In the genomic region with DNA sequence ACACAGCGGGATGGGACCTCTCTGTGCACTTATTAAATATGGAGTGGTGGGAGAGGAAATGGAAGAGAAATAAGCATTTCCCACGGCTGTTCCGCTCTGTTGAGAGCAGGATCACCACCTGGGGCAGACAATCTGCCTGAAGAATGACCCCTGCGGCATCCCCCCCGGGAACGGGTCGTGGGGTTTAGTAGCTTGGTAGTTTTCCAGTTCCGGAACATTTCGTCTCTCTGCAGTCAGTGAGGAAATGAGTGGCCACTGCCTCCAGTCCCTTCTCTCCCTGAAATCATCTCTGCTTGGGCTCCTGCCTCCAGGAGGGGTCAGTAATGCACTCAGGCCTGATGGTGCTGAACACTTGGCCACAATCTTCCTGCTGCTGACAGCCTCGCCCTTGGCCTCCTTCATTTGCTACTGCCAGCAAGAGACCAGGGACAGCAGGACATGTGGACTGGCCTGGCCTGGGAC, we compare ENCODE assay signal across 9 mouse cellular contexts. TPM values are rescaled to one million over a fixed set of nuclear protein-coding genes. Genes with fewer than 3 reads are reported as not detected.
A peak's percentile ranks its signal among the peaks of the same experiment; 100 is the strongest.
DNase-seq lines count a peak whose midpoint lies in the region; ATAC-seq and TF ChIP-seq lines count a peak whose summit lies in the region.
"Had no signal": no experiment of that assay in that cellular context is flagged by ENCODE, and none has a peak within 500 bp of the region (broad histone marks: within the 10 kb centered on the region; RNA-seq: fewer than 3 reads in every experiment).

No protein-coding gene starts in this region.

- TF ChIP-seq CTCF in lung, postnatal 0 days (IDR thresholded peaks at IDR 0.05), result peak; percentile 51
- peak; percentile 40 for TF ChIP-seq CTCF in heart, postnatal 0 days (IDR thresholded peaks at IDR 0.05; ENCODE audit: low read depth)
- TF ChIP-seq CTCF in cerebellum, adult 2 months (IDR thresholded peaks at IDR 0.05; ENCODE audit: borderline replicate concordance, insufficient read depth, low read depth, low read length), result no peak

- H3K4me1 ChIP-seq in forebrain, embryonic 10.5 days, result peaks cover 35% of the 10 kb centered on the region
- H3K4me1 ChIP-seq in forebrain, embryonic 14.5 days (ENCODE audit: control insufficient read depth, insufficient read depth, low read length), result peaks cover 5% of the 10 kb centered on the region; the same call in 1 of the 2 replicates
- no peaks in the 10 kb centered on the region for H3K4me1 ChIP-seq in lung, postnatal 0 days (ENCODE audit: insufficient read depth, low read depth, low read length)
- H3K4me1 ChIP-seq in heart, postnatal 0 days (ENCODE audit: control insufficient read depth, insufficient read depth), result peaks cover under 1% of the 10 kb centered on the region; the same call in 1 of the 2 replicates
- H3K4me1 ChIP-seq in cerebellum, adult 2 months (ENCODE audit: control insufficient read depth, insufficient read depth, low read length), result 0 out of 2 replicates have a peak, but pooled peaks cover under 1% of the 10 kb centered on the region

- DNase-seq in forebrain, embryonic 10.5 days (ENCODE audit: extremely low spot score, low spot score), result no peak
- no peak for DNase-seq in forebrain, embryonic 14.5 days (ENCODE audit: low spot score)
- peak; percentile 32 for DNase-seq in lung, postnatal 0 days (ENCODE audit: low spot score)
- no peak for DNase-seq in lung, postnatal 14 days
- no peak for DNase-seq in heart, postnatal 0 days (ENCODE audit: low spot score)
- DNase-seq in retina, embryonic 14.5 days (ENCODE audit: low spot score), result peak; percentile 60
- no peak for DNase-seq in urinary bladder, adult 18-20 months (ENCODE audit: low spot score in 2 of 2)
- DNase-seq in cerebellum, adult 2 months, result no peak

- ATAC-seq in forebrain, embryonic 14.5 days, result no peak
- ATAC-seq in lung, postnatal 0 days, result no peak
- no peak for ATAC-seq in heart, postnatal 0 days (ENCODE audit: insufficient read depth, low read depth)

- H3K27me3 ChIP-seq in forebrain, embryonic 10.5 days (ENCODE audit: poor library complexity, severe bottlenecking), result peaks cover 40% of the 10 kb centered on the region
- peaks cover 10% of the 10 kb centered on the region for H3K27me3 ChIP-seq in forebrain, embryonic 14.5 days (replicated peaks; ENCODE audit: control insufficient read depth, insufficient read depth, low read length)
- peaks cover 11% of the 10 kb centered on the region for H3K27me3 ChIP-seq in lung, postnatal 0 days (replicated peaks; ENCODE audit: insufficient read depth, low read length)
- H3K27me3 ChIP-seq in heart, postnatal 0 days (ENCODE audit: control insufficient read depth, insufficient read depth, low read length), result peaks cover 15% of the 10 kb centered on the region
- H3K27me3 ChIP-seq in cerebellum, adult 2 months (ENCODE audit: control insufficient read depth, insufficient read depth, low read length), result no peaks in the 10 kb centered on the region; the same call in 1 of the 2 replicates

- TF ChIP-seq EP300 in lung, postnatal 0 days (IDR thresholded peaks at IDR 0.05), result no peak
- TF ChIP-seq EP300 in heart, postnatal 0 days (IDR thresholded peaks at IDR 0.05; ENCODE audit: low read depth), result no peak

- no peak overlapping the region for H3K4me3 ChIP-seq in forebrain, embryonic 10.5 days
- no peak overlapping the region for H3K4me3 ChIP-seq in forebrain, embryonic 14.5 days (ENCODE audit: low read depth, low read length)
- H3K4me3 ChIP-seq in lung, postnatal 0 days (ENCODE audit: low read depth, low read length), result no peak overlapping the region
- no peak overlapping the region for H3K4me3 ChIP-seq in heart, postnatal 0 days (ENCODE audit: low read depth, low read length)
- H3K4me3 ChIP-seq in cerebellum, adult 2 months (replicated peaks; ENCODE audit: insufficient read depth, low read depth, low read length), result no peak overlapping the region

- H3K36me3 ChIP-seq in forebrain, embryonic 10.5 days (replicated peaks), result no peaks in the 10 kb centered on the region
- H3K36me3 ChIP-seq in forebrain, embryonic 14.5 days (ENCODE audit: control insufficient read depth, insufficient read depth, low read length), result no peaks in the 10 kb centered on the region
- H3K36me3 ChIP-seq in lung, postnatal 0 days (ENCODE audit: insufficient read depth, low read length), result no peaks in the 10 kb centered on the region
- no peaks in the 10 kb centered on the region for H3K36me3 ChIP-seq in heart, postnatal 0 days (replicated peaks; ENCODE audit: control insufficient read depth, insufficient read depth, low read length)

- no peak overlapping the region for H3K4me2 ChIP-seq in forebrain, embryonic 14.5 days (ENCODE audit: low read length)
- no peak overlapping the region for H3K4me2 ChIP-seq in lung, postnatal 0 days (replicated peaks; ENCODE audit: low read depth, low read length)
- H3K4me2 ChIP-seq in heart, postnatal 0 days (ENCODE audit: low read depth, low read length), result no peak overlapping the region

- H3K9me3 ChIP-seq in forebrain, embryonic 10.5 days, result no peaks in the 10 kb centered on the region
- H3K9me3 ChIP-seq in forebrain, embryonic 14.5 days (replicated peaks; ENCODE audit: control insufficient read depth, low read length), result no peaks in the 10 kb centered on the region
- no peaks in the 10 kb centered on the region for H3K9me3 ChIP-seq in lung, postnatal 0 days (ENCODE audit: low read length)
- H3K9me3 ChIP-seq in heart, postnatal 0 days (replicated peaks; ENCODE audit: control insufficient read depth, low read length), result no peaks in the 10 kb centered on the region

- TF ChIP-seq POLR2A in cerebellum, adult 2 months (IDR thresholded peaks at IDR 0.05; ENCODE audit: borderline replicate concordance, insufficient read depth, low read length), result no peak

- peak overlapping the region; percentile 68; the same call in 1 of the 2 replicates for H3K27ac ChIP-seq in forebrain, embryonic 10.5 days
- no peak overlapping the region for H3K27ac ChIP-seq in forebrain, embryonic 14.5 days (ENCODE audit: low read depth, low read length)
- H3K27ac ChIP-seq in lung, postnatal 0 days (ENCODE audit: low read length), result no peak overlapping the region
- no peak overlapping the region for H3K27ac ChIP-seq in heart, postnatal 0 days (ENCODE audit: low read depth)
- H3K27ac ChIP-seq in cerebellum, adult 2 months (ENCODE audit: insufficient read depth, low read length), result no peak overlapping the region

- WGBS in forebrain, embryonic 10.5 days, result 60% methylated on average over 10 of the region's 10 CpGs
- 58% methylated on average over 10 of the region's 10 CpGs for WGBS in forebrain, embryonic 14.5 days
- 56% methylated on average over 10 of the region's 10 CpGs for WGBS in lung, postnatal 0 days
- WGBS in heart, postnatal 0 days, result 50% methylated on average over 10 of the region's 10 CpGs
- 21% methylated on average over 10 of the region's 10 CpGs for WGBS in cerebellum, adult 2 months

- no peak overlapping the region for H3K9ac ChIP-seq in forebrain, embryonic 14.5 days (ENCODE audit: low read length)
- H3K9ac ChIP-seq in lung, postnatal 0 days (replicated peaks; ENCODE audit: low read depth), result no peak overlapping the region
- H3K9ac ChIP-seq in heart, postnatal 0 days (replicated peaks; ENCODE audit: low read depth, low read length), result no peak overlapping the region

RNA-seq across cellular contexts. Expression of gene Oxtr, which starts 4.9 kb away (rescaled TPM):
- 0.06 and 0.12 TPM in 2 replicates for polyA plus RNA-seq in forebrain, embryonic 10.5 days (2016; fragmentation: Nextera tagmentation; extraction: Ambion mirVana)
- 0.39 and 0.70 TPM in 2 replicates for polyA plus RNA-seq in forebrain, embryonic 14.5 days (2014; fragmentation: Nextera tagmentation; extraction: Ambion mirVana)
- 0.04 and 0.05 TPM in 2 replicates for polyA plus RNA-seq in lung, postnatal 0 days (2015; fragmentation: Nextera tagmentation; extraction: Ambion mirVana)
- not detected in 2 replicates for total RNA-seq in heart, postnatal 0 days (2014; rRNA removed; ENCODE audit: low replicate concordance)
- polyA plus RNA-seq in heart, postnatal 0 days (2015; fragmentation: Nextera tagmentation; extraction: Ambion mirVana), result 0.05 TPM in 2 replicates
- polyA plus RNA-seq in cerebellum, adult 2 months (2012; rRNA removed), result 0.81 and 0.88 TPM in 2 replicates

RNA-seq across cellular contexts. Expression of gene Cav3, which starts 35.3 kb away (rescaled TPM):
- not detected in 2 replicates for polyA plus RNA-seq in forebrain, embryonic 10.5 days (2016; fragmentation: Nextera tagmentation; extraction: Ambion mirVana)
- not detected in 2 replicates for polyA plus RNA-seq in forebrain, embryonic 14.5 days (2014; fragmentation: Nextera tagmentation; extraction: Ambion mirVana)
- polyA plus RNA-seq in lung, postnatal 0 days (2015; fragmentation: Nextera tagmentation; extraction: Ambion mirVana), result 2.5 and 3.7 TPM in 2 replicates
- total RNA-seq in heart, postnatal 0 days (2014; rRNA removed; ENCODE audit: low replicate concordance), result 148 and 161 TPM in 2 replicates
- polyA plus RNA-seq in heart, postnatal 0 days (2015; fragmentation: Nextera tagmentation; extraction: Ambion mirVana), result 188 and 201 TPM in 2 replicates
- polyA plus RNA-seq in cerebellum, adult 2 months (2012; rRNA removed), result 0.33 and 0.51 TPM in 2 replicates
- polyA plus RNA-seq: stomach, embryonic 14.5 days had no signal

Comparison
In these comparisons a context has a peak if more than half of its experiments do, and no peak if none do; other contexts are left out.
1. DNase-seq: peak in lung, postnatal 0 days (single experiment) and retina, embryonic 14.5 days (single experiment); none in forebrain, embryonic 10.5 days (single experiment), forebrain, embryonic 14.5 days (single experiment), lung, postnatal 14 days (single experiment), heart, postnatal 0 days (single experiment), urinary bladder, adult 18-20 months (0 of 2) and cerebellum, adult 2 months (0 of 2).
2. RNA of gene Cav3, which starts 35.3 kb away (polyA plus RNA-seq): 188 to 201 TPM in heart, postnatal 0 days; 2.5 to 3.7 TPM in lung, postnatal 0 days, 0.33 to 0.51 TPM in cerebellum, adult 2 months, not detected in forebrain, embryonic 10.5 days and not detected in forebrain, embryonic 14.5 days; every median in the first group is over 10 times any median in the second.